Mouse (Mus musculus): ENCODE results near the gene Kpna1.
"Not testable (repeated sequence)": the region's sequence is repeated elsewhere in the genome, so short reads cannot be mapped to it uniquely, and the experiment has no call there.

The Kpna1 gene

DNA sequence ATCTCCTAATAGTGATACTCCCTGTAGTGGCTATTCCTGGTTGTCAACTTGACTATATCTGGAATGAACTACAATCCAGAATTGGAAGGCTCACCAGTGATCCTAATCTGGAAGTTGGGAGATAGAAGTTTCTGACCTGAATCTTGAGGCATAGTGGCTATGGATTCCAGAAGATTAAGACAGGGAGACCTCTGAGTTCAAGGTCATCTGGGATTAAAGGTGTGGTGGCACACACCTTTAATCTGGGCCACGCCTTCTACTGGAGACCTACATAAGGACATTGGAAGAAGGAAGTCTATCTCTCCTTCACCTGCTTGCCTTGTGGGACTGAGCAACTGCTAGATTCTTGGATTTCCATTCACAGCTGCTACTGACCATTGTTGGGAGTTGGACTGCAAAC, at the start of gene Kpna1:
Gene Kpna1, plus strand, starts transcription at position 301 of the 400 bp plus-strand sequence.
- not testable (repeated sequence) for DNase-seq (ENCODE audit: low spot score in 2 of 2)

GRCm38 (mm10) chr16:35932179-35933055, 46.1 kb upstream of the Kpna1 start:
- no peak for DNase-seq (ENCODE audit: low spot score in 2 of 2)

DNA sequence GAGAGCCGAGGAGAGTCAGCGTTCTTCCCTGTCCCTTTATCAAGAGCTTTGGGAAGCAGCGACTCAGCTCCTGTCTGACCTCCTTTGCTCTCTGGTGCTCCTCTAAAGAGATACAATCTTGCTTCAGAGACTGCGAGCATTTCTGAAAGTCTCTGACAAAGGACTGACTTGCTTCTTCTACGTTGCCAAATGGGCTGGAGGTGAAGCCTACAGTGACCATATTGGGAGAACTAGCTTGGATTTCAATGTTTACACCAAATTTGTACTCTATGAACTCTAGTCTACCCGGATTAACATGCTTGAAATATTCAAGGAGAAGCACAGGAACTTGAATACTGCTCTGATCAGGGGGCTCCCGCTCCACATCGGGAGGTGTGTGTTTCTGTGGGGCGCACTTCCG, 45.4 kb upstream of the Kpna1 start:
- DNase-seq (ENCODE audit: low spot score in 2 of 2): no peak

DNA sequence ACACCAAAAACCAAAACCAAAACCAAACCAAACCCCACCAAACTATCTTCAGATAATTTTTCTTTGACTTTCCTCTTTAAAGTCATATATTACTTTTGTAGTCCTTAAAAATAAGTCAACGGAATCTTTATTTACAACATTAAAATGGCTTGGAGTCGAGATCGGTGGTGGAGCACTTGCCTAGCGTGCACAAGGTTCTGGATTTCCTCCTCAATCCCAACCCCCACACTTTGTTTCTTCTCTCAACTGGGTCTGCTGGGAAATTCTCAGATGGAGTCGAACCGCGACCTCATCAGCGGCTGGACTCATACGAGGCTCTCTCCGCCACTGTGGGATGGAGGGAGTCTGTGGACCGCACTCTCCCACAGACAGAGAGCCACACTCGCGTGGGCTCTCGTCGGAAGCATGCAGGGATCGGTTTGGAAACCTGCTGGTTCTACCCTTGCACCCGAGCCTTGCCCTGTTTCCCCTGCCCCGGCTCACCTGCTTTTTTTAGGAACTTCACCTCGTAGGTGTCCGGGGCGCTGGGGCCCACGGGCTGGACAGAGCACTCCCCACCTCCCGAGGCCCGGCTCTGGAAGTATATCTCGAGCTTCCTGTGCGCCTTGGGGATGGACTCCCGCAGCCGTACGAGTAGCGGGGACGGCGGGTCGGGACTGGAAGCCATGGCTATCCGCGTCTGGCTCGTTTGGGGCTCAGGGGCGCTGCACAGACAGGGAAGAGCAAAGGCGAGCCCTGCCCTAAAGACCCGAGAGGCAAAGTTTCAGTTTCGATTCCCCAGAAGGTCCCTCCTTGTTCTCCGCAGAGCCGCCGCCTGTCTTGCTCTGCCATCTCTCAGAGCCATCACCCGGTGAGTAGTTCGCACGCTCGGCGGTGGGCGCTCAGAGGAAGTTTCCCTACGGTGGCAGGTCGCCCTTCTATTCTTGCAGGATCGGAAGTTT, 40.1 kb upstream of the Kpna1 start, which contains the start of the genes Parp9 and Dtx3l:
Gene Parp9, plus strand, starts transcription at position 260 of the 941 bp plus-strand sequence.
Gene Dtx3l, minus strand, starts transcription at position 941 of the 941 bp plus-strand sequence.
- peak in 1 of 2 experiments; percentile 26 for DNase-seq (ENCODE audit: low spot score in 2 of 2)

DNA sequence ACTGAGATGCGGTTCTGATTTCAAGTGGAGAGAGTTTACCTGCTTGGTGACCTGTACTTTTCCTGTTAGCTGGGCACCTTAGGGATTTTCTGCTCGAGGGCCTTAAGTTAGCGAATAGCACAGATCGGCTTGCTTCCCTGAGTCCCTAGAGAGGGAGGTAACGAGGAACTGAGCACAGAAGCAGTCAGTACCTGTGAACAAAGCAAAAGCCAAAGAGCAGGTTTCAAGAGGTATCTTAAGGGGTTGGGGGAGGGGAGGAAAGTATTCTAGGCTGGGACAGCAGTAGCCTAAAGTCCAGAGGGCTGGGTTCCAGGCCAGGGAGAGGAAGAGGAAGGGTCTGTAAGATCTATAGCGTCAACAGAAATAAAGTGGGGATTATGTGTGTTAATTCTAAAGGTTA, 39.3 kb upstream of the Kpna1 start:
- DNase-seq (ENCODE audit: low spot score in 2 of 2): no peak

- peak; percentile 51 to 73 for DNase-seq (ENCODE audit: low spot score in 2 of 2)
These were observed 38.9 kb upstream of the Kpna1 start for GRCm38 (mm10) chr16:35939690-35940089.

GRCm38 (mm10) chr16:35941382-35941781, 37.2 kb upstream of the Kpna1 start:
- peak in 1 of 2 experiments; percentile 16 for DNase-seq (ENCODE audit: low spot score in 2 of 2)

GRCm38 (mm10) chr16:35949264-35949663, 29.3 kb upstream of the Kpna1 start:
- DNase-seq (ENCODE audit: low spot score in 2 of 2): no peak

- no peak for DNase-seq (ENCODE audit: low spot score in 2 of 2)
These were observed 27.3 kb upstream of the Kpna1 start for GRCm38 (mm10) chr16:35951216-35951615.

- DNase-seq (ENCODE audit: low spot score in 2 of 2): no peak
These were observed 25.9 kb upstream of the Kpna1 start for GRCm38 (mm10) chr16:35952628-35953130.

DNA sequence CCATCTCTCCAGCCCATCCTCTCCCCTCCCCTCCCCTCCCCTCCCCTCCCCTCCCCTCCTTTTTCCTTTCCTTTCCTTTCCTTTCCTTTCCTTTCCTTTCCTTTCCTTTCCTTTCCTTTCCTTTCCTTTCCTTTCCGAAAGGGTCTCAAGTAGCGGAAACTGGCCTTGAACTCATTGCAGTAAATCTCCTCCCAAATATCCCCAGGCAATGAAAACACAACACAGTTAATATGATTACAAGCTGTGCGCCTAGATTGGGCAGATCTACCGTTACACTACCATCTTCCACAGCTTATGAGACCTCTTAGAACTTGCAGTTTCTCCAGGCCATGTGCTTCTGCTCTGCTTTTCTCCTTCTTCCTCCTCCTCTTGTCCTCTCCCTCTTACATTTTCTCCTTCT, 12.6 kb upstream of the Kpna1 start:
- not testable (repeated sequence) for DNase-seq (ENCODE audit: low spot score in 2 of 2)

DNA sequence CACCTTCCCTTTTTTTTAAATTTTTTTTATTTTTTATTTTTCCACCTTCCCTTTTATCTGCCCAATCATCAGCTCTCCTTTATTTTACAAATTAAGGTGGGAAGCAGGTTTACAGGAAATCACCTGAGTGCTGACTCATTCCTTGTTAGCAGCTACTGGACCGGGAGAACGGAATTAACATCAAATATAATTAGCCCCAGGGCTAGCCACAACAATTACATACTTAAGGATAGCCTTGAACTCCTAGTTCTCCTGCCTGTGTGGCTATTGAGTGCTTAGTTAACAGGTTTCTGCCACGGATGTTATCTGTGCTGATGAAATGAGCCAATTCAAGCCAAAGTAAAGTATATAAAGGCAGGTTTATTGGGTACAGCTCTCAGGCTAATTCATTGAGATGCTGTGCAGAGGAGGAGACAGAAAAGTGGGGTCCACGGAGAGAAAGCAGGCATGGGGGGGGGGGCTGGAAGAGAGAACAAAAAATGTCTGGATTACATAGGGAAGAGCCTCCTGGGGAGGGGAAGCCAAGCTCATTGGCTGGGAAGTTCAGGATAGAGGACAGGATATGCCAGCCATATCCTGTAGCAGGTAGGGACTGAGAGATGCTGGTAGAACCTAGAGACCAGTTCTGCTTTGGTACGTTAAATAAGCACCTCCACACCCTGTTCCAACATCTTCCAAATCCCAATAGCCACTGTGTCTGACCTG, 12.0 kb upstream of the Kpna1 start:
- DNase-seq (ENCODE audit: low spot score in 2 of 2): no peak

DNA sequence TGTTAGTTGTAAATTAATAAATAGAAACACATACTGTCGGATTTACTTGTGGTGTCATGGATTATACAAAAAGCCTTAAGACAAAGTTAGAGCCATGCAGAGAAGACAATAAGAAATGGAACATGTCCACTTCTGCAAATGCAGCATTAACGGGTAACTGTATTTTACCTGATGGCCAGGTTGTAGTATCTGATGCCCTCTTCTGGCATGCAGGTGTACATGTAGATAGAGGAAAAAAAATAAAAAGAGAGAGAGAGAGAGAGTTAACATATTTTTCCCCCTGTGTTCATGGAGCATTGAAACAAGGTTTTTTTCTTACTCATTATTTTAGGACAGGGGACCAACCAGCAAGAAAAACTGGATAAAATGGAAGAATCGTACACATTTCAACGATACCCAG, 11.2 kb upstream of the Kpna1 start:
- no peak for DNase-seq (ENCODE audit: low spot score in 2 of 2)

DNA sequence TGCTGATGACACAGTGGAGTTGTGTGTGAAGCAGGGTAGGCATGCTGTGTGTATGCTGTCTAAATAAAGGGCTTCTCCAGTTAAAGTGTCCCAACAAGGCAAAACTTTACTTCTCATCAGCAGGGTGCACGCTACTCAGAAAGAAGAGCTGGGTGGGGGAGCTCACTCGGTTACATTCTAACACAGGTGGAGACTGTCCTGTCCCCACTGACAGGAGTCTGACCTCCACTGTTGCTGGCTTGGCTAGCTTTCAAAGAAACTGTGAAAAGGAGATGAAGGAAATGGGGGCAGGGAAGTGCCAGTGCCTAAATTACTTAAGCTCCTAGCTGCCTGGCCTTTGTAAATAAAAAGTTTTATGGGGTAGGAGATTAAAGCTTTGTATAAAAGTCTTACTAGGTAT, 10.4 kb upstream of the Kpna1 start:
- no peak for DNase-seq (ENCODE audit: low spot score in 2 of 2)

DNA sequence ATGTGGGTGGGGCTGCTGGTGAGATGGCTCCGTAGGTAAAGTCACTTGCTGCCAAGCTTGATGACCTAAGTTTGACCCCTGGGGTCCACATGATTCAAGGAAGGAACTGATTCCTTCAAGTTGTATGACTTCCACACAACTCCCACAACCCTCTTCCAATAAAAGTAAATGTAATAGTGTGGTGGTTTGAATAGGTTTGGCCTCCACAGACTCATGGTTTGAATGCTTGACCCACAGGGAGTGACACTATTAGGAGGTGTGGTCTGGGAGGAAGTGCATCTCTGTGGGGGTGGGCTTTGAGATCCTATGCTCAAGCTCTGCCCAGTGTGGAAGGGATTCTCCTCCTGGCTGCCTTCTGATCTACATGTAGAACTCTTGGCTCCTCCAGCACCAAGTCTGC, 4.5 kb upstream of the Kpna1 start:
- no peak for DNase-seq (ENCODE audit: low spot score in 2 of 2)

- peak; percentile 100 for DNase-seq (ENCODE audit: low spot score in 2 of 2)
These were observed 2.8 kb downstream of the Kpna1 start for GRCm38 (mm10) chr16:35981363-35981821.

- no peak for DNase-seq (ENCODE audit: low spot score in 2 of 2)
These were observed 4.0 kb downstream of the Kpna1 start for GRCm38 (mm10) chr16:35982506-35982901.

GRCm38 (mm10) chr16:35982902-35983516, 4.5 kb downstream of the Kpna1 start:
- peak; percentile 79 to 90 for DNase-seq (ENCODE audit: low spot score in 2 of 2)

DNA sequence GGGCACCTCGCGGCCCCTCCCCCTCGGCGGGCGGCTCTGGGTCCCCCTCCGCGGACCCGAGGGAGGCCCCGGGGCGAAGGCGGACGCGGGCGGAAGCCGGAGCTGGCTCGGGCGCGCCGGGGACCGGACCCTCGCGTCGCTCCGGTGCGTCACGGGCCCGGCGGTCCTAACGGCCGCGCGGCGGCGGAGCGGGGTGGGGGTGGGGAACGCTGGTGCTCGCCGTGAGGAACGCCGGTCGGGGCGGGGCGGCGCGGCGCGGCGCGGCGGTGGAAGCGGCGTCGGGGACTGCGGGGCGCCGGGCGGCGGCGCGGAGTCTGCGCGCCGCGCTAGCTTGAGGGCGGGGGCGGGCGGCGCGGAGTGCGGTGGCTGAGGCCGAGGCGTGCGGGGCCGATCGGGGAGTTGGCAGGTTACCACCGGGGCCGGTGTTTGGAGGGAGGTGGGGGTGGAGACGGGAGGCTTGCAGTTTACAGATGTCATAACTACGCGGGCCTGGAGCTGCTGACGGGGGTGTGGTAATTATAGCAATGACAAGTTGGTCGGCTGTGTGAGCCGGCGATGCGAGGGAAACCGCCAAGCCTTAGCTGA, 5.1 kb downstream of the Kpna1 start:
- peak; percentile 26 to 63 for DNase-seq (ENCODE audit: low spot score in 2 of 2)

DNA sequence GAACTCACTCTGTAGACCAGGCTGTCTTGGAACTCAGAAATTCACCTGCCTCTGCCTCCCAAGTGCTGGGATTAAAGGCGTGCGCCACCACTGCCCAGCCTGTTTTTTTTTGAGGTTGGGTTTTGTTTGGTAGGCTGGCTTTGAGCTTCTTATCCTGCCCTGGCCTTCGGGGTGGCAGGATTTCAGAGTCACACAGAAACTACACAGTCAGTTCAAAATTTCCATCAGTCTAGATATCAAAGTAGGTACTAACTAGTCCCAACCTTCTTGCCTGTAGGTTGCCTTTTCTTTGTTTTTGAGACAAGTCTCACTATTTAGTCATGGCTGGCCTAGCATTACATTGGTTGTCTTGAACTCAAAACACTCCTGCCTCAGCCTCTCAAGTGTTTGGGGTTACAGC, 5.9 kb downstream of the Kpna1 start:
- no peak for DNase-seq (ENCODE audit: low spot score in 2 of 2)
